In genomic region chr1:136234595-136235092, GRCm38 (mm10) we compare ENCODE assay signal across 8 mouse cellular contexts. TPM values are rescaled to one million over a fixed set of nuclear protein-coding genes. Genes with fewer than 3 reads are reported as not detected.
DNase-seq lines count a peak whose midpoint lies in the region; ATAC-seq lines count a peak whose summit lies in the region.

No protein-coding gene starts in this region.

- peak overlapping the region; percentile 53 for H3K4me3 ChIP-seq in erythroblast, embryonic 14.5 days (replicated peaks)

- H3K9me3 ChIP-seq in erythroblast, embryonic 14.5 days (ENCODE audit: control insufficient read depth, low read length) = peaks cover 4% of the 10 kb centered on the region; the same call in 1 of the 2 replicates

- peaks cover 14% of the 10 kb centered on the region for H3K4me1 ChIP-seq in erythroblast, embryonic 14.5 days (ENCODE audit: control insufficient read depth)

- H3K27me3 ChIP-seq in erythroblast, embryonic 14.5 days (ENCODE audit: control insufficient read depth) = peaks cover 75% of the 10 kb centered on the region

- no peak for DNase-seq in gastrocnemius, postnatal 4 days (ENCODE audit: low spot score in 2 of 2)
- DNase-seq in spleen, postnatal 36 days (ENCODE audit: low spot score in 2 of 2) = no peak
- DNase-seq in gastrocnemius, postnatal 10 days = no peak

- no peaks in the 10 kb centered on the region for H3K36me3 ChIP-seq in erythroblast, embryonic 14.5 days (ENCODE audit: control insufficient read depth)

- ATAC-seq in erythroblast, adult 5-6 weeks (replicated peaks; ENCODE audit: low FRiP score, poor library complexity, severe bottlenecking) = no peak
- peak; percentile 43 for ATAC-seq in CD4-positive, CD25-positive, alpha-beta regulatory T cell, adult 4 months
- ATAC-seq in granulocyte monocyte progenitor cell, adult 5-6 weeks (replicated peaks; ENCODE audit: poor library complexity, severe bottlenecking) = peak; percentile 65
- peak; percentile 33 for ATAC-seq in megakaryocyte, adult 5-6 weeks (ENCODE audit: poor library complexity, severe bottlenecking)

RNA-seq across cellular contexts. Expression of gene Inava, which starts 0.6 kb away (rescaled TPM):
- polyA plus RNA-seq in erythroblast, embryonic 14.5 days (2012) = not detected in 2 replicates
- not detected in 2 replicates for total RNA-seq in erythroblast, adult 5-6 weeks (2015; ENCODE audit: low replicate concordance)
- not detected in 2 replicates for total RNA-seq in erythroblast, adult 5-6 weeks (2017; ENCODE audit: low replicate concordance)
- polyA plus RNA-seq in CD4-positive, CD25-positive, alpha-beta regulatory T cell, adult 4 months (2017; shearing (Covaris generic)) = under 1 TPM in 1 of 2 experiments, not detected in 1; 0.28 TPM
- total RNA-seq in granulocyte monocyte progenitor cell, adult 5-6 weeks (2014; fragmentation: Nextera tagmentation) = not detected in 2 replicates
- total RNA-seq in granulocyte monocyte progenitor cell, adult 5-6 weeks (2017) = not detected in 2 replicates
- not detected in 2 replicates for total RNA-seq in megakaryocyte, adult 5-6 weeks (2015)
- not detected in 2 replicates for total RNA-seq in megakaryocyte, adult 5-6 weeks (2017)
- total RNA-seq in gastrocnemius, postnatal 4 days (2021) = under 1 TPM; 0.22 to 0.29 TPM
- total RNA-seq in gastrocnemius, postnatal 10 days (2021) = under 1 TPM in 1 of 2 experiments, not detected in 1; 0.28 TPM

RNA-seq across cellular contexts. Expression of gene Mroh3, which starts 22.0 kb away (rescaled TPM):
- polyA plus RNA-seq in erythroblast, embryonic 14.5 days (2012) = not detected in 2 replicates
- total RNA-seq in erythroblast, adult 5-6 weeks (2015; ENCODE audit: low replicate concordance) = not detected in 2 replicates
- 0.42 TPM in 1 of 2 replicates, not detected in the other for total RNA-seq in erythroblast, adult 5-6 weeks (2017; ENCODE audit: low replicate concordance)
- polyA plus RNA-seq in CD4-positive, CD25-positive, alpha-beta regulatory T cell, adult 4 months (2017; shearing (Covaris generic)) = not detected
- not detected in 2 replicates for total RNA-seq in granulocyte monocyte progenitor cell, adult 5-6 weeks (2014; fragmentation: Nextera tagmentation)
- total RNA-seq in granulocyte monocyte progenitor cell, adult 5-6 weeks (2017) = not detected in 2 replicates
- not detected in 2 replicates for total RNA-seq in megakaryocyte, adult 5-6 weeks (2015)
- total RNA-seq in megakaryocyte, adult 5-6 weeks (2017) = not detected in 2 replicates
- not detected for total RNA-seq in gastrocnemius, postnatal 4 days (2021)
- total RNA-seq in gastrocnemius, postnatal 10 days (2021) = not detected

RNA-seq across cellular contexts. Expression of gene Gpr25, which starts 26.0 kb away (rescaled TPM):
- 0.04 TPM in 1 of 2 replicates, not detected in the other for polyA plus RNA-seq in erythroblast, embryonic 14.5 days (2012)
- total RNA-seq in erythroblast, adult 5-6 weeks (2015; ENCODE audit: low replicate concordance) = not detected in 2 replicates
- total RNA-seq in erythroblast, adult 5-6 weeks (2017; ENCODE audit: low replicate concordance) = not detected in 2 replicates
- polyA plus RNA-seq in CD4-positive, CD25-positive, alpha-beta regulatory T cell, adult 4 months (2017; shearing (Covaris generic)) = not detected
- total RNA-seq in granulocyte monocyte progenitor cell, adult 5-6 weeks (2014; fragmentation: Nextera tagmentation) = not detected in 2 replicates
- not detected in 2 replicates for total RNA-seq in granulocyte monocyte progenitor cell, adult 5-6 weeks (2017)
- not detected in 2 replicates for total RNA-seq in megakaryocyte, adult 5-6 weeks (2015)
- total RNA-seq in megakaryocyte, adult 5-6 weeks (2017) = not detected in 2 replicates
- not detected for total RNA-seq in gastrocnemius, postnatal 4 days (2021)
- total RNA-seq in gastrocnemius, postnatal 10 days (2021) = not detected
